Mouse (Mus musculus) regulatory T cell (primary cell): Measurements from ENCODE around the gene Atrnl1.
"Not testable (repeated sequence)": the region's sequence is repeated elsewhere in the genome, so short reads cannot be mapped to it uniquely, and the experiment has no call there.

Experiments used
- in situ Hi-C: fragments of 300-600 bp; cut with MboI, MseI; formaldehyde crosslinking; loops from one replicate; pipeline ENCODE4 v1.15.1; 2025; ENCODE audit warnings: high pct_unique_total_duplicates

Gene Atrnl1

DNA sequence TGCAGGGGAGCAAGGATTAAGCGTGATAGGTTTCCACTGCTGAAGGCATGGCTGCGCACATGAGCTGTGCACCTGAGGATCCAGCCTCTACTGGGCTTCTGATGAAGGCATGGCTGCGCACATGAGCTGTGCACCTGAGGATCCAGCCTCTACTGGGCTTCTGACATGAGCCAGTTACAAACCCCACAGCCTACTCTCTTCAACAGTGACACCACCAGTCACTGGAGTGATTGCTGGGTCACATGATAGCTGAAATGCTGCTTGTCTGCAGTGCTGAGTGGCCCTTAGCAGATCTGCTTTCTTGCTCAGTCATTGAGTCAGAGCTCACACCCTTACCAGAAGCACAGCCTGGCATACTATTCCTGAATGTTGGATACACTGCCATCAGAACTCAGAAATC, 68.6 kb downstream of the Atrnl1 start:
- in situ Hi-C loops: no loop called here

DNA sequence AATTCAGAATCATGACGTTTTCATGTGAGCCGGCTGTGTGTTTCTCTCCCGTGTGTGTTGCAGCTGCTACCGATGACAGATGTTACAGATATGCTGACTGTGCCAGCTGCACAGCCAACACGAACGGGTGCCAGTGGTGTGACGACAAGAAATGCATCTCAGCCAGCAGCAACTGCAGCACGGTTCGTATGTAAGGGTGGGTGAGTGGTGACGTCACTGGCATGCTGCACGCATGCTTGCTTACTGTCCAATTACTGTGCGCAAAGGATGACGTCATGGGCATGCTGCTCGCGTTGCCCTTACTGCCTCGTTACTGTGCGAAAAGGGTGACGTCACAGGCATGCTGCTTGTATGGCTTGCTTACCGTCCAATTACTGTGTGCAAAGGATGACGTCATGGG, 75.8 kb downstream of the Atrnl1 start:
- in situ Hi-C loops: no loop called here

DNA sequence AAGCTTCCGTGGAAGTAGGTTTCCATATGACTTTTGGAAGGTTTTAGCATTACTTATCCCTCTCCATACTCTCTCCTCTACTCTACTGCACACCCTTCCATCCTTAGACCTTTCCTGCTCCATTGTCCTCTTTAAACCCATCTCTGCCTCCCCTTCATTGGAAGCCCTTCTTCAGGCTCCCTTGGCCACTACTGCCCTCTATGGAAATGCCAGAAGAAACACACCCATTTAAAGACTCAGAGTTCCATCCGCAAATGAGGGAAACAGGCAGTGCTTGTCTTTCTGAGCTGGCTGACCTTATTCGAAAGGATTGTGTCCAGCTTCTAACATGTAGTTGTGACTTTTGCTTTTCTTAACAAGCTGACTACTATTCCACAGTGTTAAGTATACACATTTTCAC, 81.7 kb downstream of the Atrnl1 start:
- in situ Hi-C loops: no loop called here

DNA sequence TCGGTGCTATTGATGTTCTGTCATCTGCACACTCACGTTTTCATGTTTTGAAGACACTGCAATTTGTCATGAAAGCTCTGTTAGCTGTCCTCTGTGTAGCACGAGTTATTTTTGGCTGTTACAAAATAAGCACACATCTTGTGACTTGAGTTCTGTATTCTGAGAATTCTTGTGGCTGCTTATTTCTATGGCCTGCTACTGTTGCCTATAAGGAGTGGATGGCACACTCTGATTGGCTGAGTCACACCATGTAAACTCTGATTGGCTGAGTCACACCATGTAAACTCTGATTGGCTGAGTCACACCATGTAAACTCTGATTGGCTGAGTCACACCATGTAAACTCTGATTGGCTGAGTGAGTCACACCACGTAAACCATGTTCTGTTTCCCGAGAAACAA, 85.9 kb downstream of the Atrnl1 start:
- in situ Hi-C loops: not testable (repeated sequence)

DNA sequence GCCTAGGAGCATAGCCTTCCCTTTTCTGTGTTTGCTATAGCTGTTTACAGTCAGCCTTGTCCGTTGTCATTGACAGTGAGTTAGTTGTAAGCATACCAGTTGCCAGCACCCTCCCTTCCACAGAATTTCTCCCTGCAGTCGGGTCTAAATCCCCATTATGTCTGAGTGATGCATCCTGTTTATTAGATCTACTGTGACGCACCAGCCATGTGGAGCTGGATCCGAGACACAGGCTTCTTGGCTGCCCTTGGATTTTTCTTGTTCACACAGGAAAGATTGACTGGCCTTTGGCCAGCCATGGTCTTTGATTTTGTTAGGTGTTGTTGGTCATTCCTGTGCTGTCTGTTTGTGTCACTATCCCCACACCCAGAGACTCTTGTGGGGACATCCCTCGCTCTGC, 102.3 kb downstream of the Atrnl1 start:
- in situ Hi-C loops: no loop called here

DNA sequence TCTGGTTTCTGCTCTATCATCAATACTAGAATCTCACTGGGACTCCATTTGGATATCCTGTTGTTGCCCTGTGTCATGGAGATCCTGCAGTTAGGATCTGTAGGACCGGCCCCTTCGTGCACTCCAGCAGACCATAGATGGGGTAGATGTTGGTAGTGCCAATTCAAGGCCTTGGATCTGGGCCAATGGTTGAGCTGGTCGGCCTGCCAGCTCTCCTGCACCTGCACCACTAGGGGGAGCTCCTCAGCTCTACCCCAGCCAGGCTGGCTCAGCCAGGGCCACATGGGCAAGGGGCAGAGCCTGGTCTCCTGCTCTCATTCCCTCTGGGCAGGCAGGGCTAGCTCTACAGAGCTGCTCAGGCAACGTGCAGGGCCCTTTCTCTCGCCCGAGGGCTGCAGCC, 114.1 kb downstream of the Atrnl1 start:
- in situ Hi-C loops: no loop called here

DNA sequence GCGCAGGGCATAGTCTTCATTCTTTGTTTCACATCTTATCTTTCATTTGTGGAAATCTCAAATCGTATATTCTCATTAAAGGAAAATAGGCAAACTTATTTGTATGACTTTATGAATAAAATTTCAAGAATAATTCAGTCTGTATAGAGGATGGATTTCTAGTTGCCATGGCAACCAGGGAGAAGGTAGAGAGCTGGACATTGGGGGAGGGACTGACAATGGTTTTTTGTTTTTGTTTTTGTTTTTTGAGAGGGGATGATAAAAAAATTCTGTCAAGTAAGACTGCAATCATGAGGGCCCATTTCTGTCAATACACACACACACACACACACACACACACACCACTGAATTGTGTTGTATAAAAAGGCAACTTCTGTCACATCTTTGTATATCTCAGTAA, 114.5 kb downstream of the Atrnl1 start:
- in situ Hi-C loops: no loop called here

DNA sequence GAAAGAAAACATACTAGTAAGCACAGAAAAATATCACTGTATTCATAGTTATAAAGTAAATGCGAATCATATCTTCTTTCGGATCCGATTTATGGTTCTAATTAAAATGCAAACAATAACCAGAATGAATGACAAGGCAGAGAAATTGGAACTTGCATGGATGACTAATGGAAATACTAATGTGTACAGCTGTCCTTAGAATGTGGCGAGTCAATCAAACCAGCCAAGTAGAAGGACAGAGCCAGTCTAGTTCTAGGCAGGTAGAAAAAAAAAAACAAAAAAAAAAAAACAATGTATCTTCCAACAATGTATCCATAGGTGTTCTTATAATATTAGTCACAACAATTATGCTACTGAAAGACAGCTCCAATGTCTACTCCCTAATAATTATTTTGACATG, 116.2 kb downstream of the Atrnl1 start:
- in situ Hi-C loops: no loop called here

DNA sequence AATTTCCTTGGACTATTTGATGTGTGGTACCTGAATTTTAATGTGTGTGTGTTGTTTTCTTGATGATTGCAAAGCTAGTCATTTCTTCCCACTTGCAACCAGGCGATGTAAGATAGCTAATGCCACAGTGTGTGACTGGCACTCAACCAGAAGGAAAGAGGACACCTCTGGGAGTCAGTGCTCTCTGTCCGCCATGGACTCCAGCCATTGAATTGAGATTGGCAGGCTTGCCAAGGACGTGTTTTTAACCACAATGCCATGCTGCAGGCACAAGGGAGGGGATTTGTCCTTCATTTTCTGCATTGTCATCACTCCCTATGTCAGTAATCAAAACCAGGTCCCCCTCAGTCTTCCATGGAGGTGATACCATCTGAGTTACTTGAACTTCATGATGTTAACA, 126.6 kb downstream of the Atrnl1 start:
- in situ Hi-C loops: no loop called here

DNA sequence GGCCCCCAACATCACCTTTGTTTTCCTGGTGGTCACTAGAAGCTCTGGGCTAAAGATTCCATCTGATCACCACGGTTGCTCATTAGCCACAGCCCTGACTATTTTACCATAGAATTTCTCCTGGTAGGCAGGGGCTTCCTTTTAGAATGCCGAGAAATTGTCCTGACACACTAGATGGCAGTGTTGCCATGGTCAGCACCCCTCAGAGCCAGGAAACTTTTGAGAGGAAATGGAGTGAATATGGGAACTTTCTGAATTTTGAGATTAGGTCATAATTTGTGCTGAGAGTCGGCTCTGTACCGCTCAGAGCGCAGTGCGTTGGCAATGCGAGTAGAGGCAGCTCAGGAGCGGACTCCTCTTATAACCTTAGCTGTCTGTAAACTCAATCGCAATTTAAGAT, 134.7 kb downstream of the Atrnl1 start:
- in situ Hi-C loops: no loop called here

DNA sequence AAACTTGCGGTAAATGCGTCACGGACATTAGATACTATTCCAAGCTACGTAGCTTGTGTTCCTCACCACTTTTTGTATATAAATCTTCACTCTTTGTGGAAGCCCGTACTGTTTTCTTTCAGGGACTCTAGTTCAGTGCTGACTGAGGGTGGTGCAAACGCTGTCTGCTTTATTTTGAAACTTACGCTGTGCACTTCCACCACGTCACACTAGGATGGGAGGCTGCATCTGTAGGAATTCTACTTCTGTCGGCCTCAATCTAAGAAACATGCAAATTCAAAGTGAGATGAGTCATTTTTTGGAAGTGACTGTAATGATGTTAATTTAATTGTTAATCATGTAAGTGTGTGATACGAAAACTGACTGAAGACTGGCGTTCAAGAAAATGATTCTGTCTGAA, 135.7 kb downstream of the Atrnl1 start:
- in situ Hi-C loops: no loop called here

DNA sequence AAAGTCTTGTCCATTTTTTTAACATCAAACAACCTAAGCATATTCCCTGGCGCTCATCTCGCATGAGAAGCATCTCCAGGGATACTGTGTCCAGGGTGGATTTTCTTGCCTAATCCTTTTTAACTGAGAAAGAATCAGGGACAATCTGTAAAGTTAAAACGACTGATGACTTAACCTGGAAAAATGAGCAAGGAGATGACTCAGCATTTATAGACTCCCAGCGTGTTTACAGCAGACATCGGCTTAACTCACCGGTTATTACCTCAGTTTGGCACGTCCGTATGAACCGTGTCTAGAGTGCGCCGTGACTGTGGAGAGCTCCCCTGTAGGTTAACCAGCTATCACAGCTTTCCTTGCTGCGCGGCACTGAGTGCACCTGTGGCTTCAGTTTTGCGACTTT, 141.4 kb downstream of the Atrnl1 start:
- in situ Hi-C loops: no loop called here

DNA sequence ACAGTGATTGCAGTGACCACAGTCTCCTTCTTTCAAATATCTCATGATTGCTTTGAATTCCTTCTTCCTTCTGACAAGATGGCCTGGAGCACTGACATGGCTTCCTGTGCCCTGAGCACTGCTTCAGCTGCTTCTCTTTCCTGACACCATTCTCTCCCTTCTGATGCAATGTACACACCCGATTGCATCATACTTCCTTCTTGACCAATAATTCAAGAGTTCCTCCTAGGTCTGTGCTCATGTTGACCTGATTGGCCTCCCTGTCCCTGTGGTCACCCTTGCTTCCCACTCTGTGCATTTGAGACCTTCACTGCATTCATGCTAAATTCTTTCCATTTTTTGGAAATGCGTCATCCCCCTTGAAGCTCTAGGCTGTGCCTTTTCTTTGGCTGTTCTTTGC, 151.7 kb downstream of the Atrnl1 start:
- in situ Hi-C loops: no loop called here

DNA sequence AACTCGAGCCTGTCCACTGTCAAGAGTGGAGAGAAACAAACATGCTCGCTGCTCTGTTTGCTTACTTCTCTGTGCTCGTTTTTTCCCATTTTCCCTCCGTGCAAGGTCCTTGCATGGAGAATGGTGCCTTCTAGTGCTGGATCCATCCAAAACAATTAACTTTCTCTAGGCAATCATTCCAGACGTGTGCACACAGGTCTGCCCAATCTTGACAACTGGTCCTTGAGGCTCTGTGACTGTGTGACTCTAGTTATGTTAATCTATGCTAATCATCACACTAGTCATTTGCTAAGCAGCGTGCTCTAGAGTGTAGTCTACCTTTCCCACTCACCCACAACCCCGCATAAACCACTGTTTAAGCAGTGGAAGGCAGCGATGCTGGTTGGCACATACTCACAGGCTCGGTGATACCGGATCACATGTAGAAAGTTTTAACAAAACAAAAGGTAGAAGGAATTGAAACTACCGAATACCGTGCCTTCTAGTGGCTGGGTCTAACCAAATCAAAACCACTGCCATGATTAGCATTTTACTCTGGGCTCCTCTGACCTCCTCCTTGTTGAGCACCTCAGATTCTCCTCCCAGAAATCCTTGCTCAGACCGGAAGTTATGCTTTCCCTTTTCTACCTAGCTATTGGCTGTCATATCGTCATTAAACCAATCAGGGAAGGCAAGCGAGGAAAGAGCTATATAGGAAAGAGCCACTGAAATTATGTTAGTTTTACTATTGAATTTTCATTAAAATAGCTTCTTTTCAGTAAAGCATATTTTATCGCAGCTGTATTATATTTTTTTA, 153.9 kb downstream of the Atrnl1 start:
- in situ Hi-C loops: no loop called here

DNA sequence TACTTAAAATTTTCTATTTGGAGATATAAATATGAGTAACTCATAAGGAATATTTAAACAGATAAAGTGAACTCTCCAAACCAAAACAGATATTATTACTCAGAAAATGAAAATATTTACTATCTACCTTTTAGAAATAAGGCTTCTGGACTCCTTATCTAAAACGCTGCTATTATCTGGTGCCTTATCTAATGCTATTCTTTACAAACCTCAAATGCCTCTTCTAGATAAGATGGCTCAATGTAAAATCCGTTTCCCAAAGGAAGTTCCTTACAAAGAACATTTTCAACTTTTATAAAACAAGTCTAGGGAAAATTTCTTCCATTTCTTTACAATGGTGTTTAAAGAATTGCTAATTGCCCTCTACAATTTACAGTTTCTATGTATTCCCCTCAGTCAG, 156.2 kb downstream of the Atrnl1 start:
- in situ Hi-C loops: no loop called here

DNA sequence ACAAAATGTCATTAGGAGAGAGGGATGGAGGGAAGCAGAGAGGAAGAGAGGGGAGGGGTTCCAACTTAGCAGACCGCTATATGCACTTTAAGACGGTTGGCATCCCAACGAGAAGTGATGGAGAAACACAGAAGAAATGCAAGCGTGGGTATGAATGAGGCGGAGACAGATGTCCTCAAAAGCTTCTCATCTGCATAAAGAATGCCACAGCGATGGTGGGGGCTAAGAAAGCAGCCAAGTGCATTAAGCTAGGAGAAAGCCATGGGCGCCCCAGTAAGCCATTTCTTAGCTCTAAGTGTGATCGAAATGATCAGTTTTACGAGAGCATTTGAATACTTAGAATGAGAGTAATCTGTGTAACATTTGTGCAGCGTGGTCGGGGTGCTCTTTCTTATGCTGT, 157.8 kb downstream of the Atrnl1 start:
- in situ Hi-C loops: no loop called here

DNA sequence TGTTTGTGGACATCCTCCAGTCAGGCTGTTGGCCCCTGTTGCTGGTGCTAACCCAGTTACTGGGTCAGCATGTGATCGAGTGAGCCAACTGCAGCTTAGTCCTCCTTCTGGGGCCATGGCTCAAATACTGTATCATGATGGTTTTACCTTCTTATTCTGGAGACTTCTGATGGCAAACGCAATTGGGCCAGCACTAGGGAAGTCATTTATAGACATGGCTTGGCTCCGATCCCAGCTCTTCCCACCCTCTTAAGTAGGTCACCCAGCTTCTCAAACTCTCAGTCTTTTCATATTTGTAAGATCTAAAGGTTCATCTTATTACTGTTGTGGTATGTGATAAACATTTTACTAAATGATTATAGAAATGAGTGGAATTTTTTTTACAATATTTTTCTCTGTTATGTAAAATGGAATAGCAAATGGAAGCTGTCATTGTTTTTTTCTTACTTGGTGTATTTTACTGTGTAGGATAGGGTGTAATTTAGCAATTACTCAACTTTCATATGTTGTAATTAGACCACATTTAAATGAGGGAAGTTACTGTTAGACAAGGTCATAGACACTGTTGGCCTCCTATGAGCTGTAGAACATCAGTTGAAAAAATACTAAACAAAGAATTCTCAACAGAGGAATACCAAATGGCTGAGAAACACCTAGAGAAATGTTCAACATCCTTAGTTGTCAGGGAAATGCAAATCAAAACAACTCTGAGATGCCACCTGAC, 171.7 kb downstream of the Atrnl1 start:
- in situ Hi-C loops: no loop called here

DNA sequence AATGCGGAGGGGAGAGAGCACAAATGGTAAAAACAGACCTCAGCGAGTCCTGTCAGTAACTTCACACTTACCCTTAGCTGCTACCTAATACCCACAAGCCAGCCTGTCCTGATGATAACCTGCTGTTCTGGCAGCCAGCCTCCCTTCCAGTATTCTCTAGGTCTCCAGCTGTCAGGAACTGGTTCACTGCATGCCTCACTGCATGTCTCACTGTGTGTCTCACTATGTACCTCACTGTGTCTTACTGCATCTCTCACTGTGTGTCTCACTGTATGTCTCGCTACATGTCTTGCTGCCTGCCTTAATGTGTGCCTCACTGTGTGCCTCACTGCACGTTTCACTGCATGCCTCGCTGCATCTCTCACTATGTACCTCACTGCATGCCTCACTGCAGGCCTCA, 175.9 kb downstream of the Atrnl1 start:
- in situ Hi-C loops: no loop called here

DNA sequence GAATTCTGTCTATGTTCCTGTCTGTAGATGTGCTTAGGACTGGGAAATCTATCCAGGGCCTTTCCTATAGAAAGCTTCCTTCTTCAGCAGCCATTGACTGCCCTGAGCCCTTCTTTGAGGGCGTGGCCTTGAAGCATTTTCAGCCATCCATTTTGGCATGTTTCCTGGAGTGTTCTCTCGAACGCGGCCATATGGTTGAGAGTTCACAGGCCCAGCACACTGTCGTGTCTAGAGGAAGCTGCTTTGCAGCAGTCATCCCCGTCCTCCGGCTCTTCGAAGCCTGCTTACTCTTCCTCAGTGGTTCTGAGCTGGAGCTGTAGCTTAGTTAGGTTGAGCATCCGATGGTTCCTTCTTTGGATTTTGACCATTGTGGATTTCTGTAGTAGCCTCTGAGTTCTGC, 191.4 kb downstream of the Atrnl1 start:
- in situ Hi-C loops: no loop called here

DNA sequence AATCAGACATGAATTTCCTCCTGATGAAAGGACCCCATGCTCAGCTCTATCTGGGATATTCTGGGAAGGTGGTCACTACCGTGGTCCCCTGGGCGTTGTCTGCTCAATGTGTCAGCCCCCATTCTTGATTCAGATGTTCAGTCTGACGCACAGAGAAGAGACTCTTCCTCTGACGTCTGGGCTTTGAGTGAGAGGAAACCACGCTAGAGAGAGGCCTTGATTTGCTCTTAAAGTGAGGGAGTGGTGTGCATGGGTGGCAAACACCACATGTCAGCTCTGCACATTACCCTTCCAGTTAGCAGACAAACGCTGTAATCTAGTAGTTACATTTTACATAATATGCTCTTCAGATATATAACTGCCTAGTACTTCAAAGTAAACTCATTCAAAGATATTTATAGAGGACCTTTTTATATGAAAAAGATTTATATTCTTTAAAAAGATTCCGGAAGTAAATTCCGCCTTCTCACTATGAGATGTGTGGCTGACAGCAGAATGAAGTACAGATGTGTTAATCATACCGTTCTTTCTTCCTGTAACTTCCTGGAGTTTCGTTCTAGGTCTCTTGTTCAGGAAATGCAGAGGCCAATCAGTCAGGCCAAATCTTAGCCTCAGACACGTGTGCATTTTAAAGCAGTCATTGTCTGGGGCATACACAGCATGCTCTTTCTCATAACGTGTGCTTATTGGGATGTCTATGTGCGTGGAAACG, 192.1 kb downstream of the Atrnl1 start:
- in situ Hi-C loops: no loop called here

DNA sequence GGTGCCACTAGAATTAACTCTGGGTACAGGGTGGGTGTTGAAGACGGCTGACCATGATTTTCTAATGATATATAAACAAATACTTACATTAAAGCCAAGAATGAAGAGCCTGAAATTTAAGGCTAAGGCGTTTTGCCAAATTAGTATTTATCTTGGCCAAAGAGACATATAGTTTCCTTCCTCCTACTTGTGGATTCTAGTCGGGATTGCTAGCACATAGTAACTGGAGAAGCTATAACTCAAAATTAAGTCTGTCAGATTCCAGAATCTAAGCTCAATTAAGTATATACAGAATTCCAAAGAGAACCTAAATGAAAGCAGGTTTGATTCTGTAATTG, 192.6 kb downstream of the Atrnl1 start:
- in situ Hi-C loops: no loop called here

DNA sequence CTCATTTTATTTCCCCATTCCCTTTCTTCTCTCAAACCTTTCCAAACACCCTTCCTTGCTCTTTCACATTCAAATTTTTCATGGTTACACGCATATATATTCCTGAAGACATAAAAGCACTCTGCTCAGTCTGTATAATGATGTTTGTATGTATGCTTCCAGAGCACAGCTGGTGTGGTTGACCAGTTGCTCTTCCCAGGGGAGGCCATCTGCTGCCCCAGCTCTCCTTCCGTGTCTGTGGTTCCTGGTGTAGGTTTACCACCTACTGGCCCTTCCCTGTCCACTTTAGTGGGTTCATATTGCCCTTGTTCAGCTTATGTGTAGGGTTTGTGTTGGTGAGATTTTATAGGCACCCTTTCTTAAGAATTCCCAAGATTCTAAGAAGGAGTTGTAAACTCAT, 197.5 kb downstream of the Atrnl1 start:
- in situ Hi-C loops: no loop called here

DNA sequence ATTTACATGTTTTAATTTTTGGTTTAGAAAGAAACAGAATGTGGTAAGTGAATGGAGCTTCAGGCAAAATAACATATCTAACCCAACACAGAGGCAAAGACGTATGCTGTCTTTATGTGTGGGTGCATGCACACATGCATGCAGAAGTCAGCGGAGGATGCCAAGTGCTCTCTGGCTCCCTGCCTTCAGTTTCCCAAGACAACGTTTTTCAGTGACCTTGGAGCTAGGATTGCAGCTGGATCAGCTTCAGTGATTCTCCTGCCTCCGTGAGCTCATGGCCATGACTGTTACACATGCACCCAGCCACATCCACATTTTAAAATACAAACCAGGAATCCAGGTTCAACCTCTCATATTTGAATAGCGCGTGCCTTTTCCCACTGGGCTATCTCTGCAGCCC, 203.5 kb downstream of the Atrnl1 start:
- in situ Hi-C loops: no loop called here
